Mouse (Mus musculus): Measurements from ENCODE around the gene Ttc39b.

- TF ChIP-seq CTCF (IDR thresholded peaks at IDR 0.05; ENCODE audit: low read depth, low read length) (no peak), GATA2 (IDR thresholded peaks at IDR 0.05; ENCODE audit: borderline replicate concordance, low read depth, low read length) (no peak), POLR2AphosphoS5 (IDR thresholded peaks at IDR 0.05; ENCODE audit: insufficient replicate concordance, low read depth, low read length) (no peak), GATA1 (IDR thresholded peaks at IDR 0.05; ENCODE audit: borderline replicate concordance, low read length) (no peak), TAL1 (conservative IDR thresholded peaks at IDR 0.05; ENCODE audit: low read depth, low read length) (no peak)
Measured at GRCm38 (mm10) chr4:83219253-83219652, 104.8 kb downstream of the Ttc39b start.

Data from G1E (cell line).